Mouse (Mus musculus): ENCODE measurements around the gene Rnf145.

DNA sequence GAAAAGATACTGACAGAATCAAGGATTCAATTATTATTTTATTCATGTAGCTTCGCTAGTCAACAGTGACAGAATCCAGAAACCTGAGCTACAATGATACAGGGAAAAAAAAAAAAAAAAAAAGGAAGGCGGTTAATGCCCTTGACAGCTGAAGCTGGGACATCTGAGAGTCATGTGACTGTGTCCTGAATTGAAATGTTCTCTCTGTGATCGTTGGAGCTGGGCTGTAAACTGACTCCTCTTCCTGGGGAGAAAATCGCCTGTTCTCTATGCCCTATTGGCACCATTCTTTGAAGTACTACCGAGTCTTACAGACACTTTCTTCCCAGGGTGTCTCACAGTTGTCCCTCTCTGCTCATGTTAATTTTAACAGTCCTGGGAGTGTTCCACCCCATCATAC is 15.8 kb upstream of the Rnf145 start:
- TF ChIP-seq CTCF (IDR thresholded peaks at IDR 0.05; ENCODE audit: low read depth) (no peak), EP300 (optimal IDR thresholded peaks at IDR 0.05) (no peak)
